Mouse (Mus musculus): Measurements from ENCODE around the gene Chrm2.

Chrm2 gene

DNA sequence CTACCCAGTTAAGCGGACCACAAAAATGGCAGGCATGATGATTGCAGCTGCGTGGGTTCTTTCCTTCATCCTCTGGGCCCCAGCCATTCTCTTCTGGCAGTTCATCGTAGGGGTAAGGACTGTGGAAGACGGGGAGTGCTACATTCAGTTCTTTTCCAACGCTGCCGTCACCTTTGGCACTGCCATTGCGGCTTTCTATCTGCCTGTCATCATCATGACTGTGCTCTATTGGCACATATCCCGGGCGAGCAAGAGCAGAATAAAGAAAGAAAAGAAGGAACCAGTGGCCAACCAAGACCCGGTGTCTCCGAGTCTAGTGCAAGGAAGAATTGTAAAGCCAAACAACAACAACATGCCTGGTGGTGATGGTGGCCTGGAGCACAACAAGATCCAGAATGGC, 135.7 kb downstream of the Chrm2 start:
- no peak for DNase-seq

DNA sequence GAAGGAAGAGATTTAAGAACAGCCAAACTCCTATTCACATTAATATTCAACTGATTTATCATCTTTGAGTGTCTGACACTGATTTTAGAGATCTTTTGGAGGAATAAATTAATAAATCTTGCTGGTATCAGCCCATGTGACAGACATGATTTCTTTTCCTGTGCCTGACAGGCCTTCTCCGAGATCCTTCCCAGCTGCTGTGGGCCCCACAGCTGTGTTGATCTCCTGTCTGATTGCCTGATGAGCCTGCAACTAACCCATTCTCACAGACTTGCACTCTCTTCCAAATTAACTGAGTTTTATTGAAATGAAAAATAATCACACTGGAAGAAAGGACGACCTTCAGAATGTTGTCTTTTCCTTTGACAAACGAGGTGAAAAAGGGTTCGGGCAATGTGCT, 140.6 kb downstream of the Chrm2 start:
- no peak for DNase-seq

DNA sequence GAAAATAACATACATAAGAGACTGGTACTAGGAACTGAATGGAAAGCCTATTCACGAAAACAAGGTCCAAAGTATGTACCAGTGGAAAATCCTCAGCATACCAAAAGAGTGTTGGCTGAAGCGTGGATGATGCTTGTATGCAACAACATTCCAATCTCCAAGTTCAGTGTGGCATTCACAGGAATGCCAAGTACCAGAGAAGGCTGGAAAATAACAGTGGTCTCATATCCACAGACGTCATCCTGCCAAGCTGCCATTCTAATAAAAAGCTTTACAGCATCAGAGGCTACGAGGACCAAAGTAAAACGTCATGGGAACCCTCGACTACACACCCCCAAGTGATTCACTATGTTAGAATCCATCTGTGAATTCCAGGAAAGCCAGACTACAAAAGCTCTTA, 153.4 kb downstream of the Chrm2 start:
- no peak for DNase-seq

DNA sequence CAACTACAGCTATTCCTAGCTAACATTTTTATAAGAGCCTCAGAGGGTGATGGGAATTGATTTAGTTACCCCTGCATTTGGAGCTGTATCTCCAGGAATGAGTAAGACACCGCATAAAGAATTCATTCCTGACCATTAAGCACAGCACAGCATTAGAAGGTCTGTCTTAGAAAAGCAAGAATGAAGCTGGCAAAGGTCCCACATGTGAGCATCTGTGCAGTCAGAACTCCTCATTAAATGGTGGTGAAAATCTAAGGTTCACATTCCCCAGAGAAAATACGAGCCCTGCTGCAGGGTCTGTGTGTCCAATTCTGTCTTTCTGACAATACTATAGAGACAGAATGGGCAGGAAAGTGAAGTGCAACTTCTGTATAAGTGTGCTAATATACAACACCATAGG, 179.0 kb downstream of the Chrm2 start:
- no peak for DNase-seq

Measured in cerebellum, adult 8-10 months (tissue).